Mouse (Mus musculus) kidney, adult 2 months (tissue): ENCODE data around the gene Fam90a1a. TPM values are rescaled to one million over a fixed set of nuclear protein-coding genes. Genes with fewer than 3 reads are reported as not detected.
A peak's percentile ranks its signal among the peaks of the same experiment; 100 is the strongest.

Experiments
- DNase-seq: peaks from one replicate; pipeline ENCODE4 v3.0.0; 2021
- H3K27ac ChIP-seq: fragments of 200-500 bp; 2 replicates; pipeline ENCODE4 v1.5.1; 2012; ENCODE audit warnings: low read depth, low read length, control low read depth, inconsistent platforms; ENCODE audit not compliant: insufficient read depth
- H3K27me3 ChIP-seq: fragments of 200-500 bp; replicated peaks from 2 replicates; pipeline ENCODE4 v1.6.1; 2012; ENCODE audit warnings: mild to moderate bottlenecking, moderate library complexity, low read length, inconsistent platforms; ENCODE audit not compliant: control insufficient read depth, insufficient read depth
- H3K36me3 ChIP-seq: fragments of 200-500 bp; 2 replicates; pipeline ENCODE4 v1.6.1; 2012; ENCODE audit warnings: mild to moderate bottlenecking, moderate library complexity, low read length, inconsistent platforms; ENCODE audit not compliant: control insufficient read depth, insufficient read depth
- H3K4me1 ChIP-seq: fragments of 200-500 bp; 2 replicates; pipeline ENCODE4 v1.6.1; 2011; ENCODE audit warnings: low read length; ENCODE audit not compliant: control insufficient read depth, insufficient read depth
- H3K4me3 ChIP-seq: fragments of 200-500 bp; 2 replicates; pipeline ENCODE4 v1.5.1; 2011; ENCODE audit warnings: mild to moderate bottlenecking, low read depth, low read length, control low read depth; ENCODE audit not compliant: insufficient read depth
- CTCF ChIP-seq: fragments of 200-500 bp; conservative IDR thresholded peaks from 2 replicates; pipeline ENCODE4 v1.5.1; 2011; ENCODE audit warnings: low read depth, mild to moderate bottlenecking, control low read depth, low read length, moderate library complexity, mixed read lengths; ENCODE audit not compliant: insufficient read depth, insufficient read length
- POLR2A ChIP-seq: fragments of 200-500 bp; IDR thresholded peaks from one replicate; pipeline ENCODE4 v1.6.1; 2011; ENCODE audit warnings: low read depth, low read length, control low read depth
- WGBS: fragments of 180-500 bp; shearing (Covaris S2); methylation state at CpG from one replicate; pipeline ENCODE4 v1.1.7; 2018; 5-methylcytosine and 5-hydroxymethylcytosine counted together
- polyA plus RNA-seq: library from polyadenylated mRNA; depleted of rRNA; stranded (reverse); fragments of >200 nt; gene quantifications from 2 replicates; pipeline ENCODE4 v1.2.3, GENCODE M21; 2012

The Fam90a1a gene
- polyA plus RNA-seq, 1 experiment, result 0.05 TPM

DNA sequence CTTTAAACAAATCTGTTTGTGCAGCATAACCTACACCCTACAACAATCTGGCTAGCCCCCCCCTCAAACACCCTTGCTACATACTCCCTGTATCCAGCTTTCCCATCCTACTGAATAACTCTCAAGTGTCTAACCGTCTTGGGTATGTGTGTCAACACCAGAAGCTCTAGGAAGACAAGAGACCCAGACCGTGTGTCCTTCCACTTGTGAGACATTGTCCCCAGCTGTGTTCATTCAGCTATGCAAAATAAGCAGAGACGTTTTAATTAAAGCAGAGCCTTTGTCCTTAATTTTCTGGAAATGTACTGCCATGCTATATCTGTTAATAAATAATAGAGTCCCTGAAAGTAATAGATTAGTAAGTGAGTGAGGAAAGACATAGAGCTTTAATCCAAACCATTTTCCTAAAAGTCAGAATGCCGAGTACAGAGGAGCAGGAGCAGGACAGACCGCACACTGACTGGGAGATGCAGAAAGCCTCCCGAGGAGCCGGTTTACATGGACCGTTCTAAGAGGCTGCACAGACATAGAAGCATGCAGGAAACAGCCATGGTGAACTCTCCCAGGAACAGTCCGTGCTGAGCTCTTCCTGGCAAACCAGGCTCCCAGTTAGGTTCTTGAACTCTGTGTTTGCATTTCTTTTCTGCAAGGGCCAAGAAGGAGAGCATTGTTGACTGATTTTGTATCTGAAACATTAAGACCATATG is 11.1 kb upstream of the Fam90a1a start:
- peaks cover 6% of the 10 kb centered on the region for H3K4me1 ChIP-seq
- no peaks in the 10 kb centered on the region for H3K27me3 ChIP-seq
- WGBS, result 33% methylated on average over 9 of the region's 9 CpGs
- TF ChIP-seq POLR2A, result no peak
- no peak for TF ChIP-seq CTCF
- no peak overlapping the region for H3K27ac ChIP-seq
- no peak overlapping the region for H3K4me3 ChIP-seq
- no peaks in the 10 kb centered on the region for H3K36me3 ChIP-seq
- DNase-seq, result peak; percentile 26

- H3K4me1 ChIP-seq, result no peaks in the 10 kb centered on the region
- H3K27me3 ChIP-seq, result no peaks in the 10 kb centered on the region
- DNase-seq, result peak; percentile 51
- no peak overlapping the region for H3K27ac ChIP-seq
- 5% methylated on average over 9 of the region's 9 CpGs for WGBS
- H3K4me3 ChIP-seq, result no peak overlapping the region
- H3K36me3 ChIP-seq, result no peaks in the 10 kb centered on the region
- TF ChIP-seq CTCF (peak; percentile 68), POLR2A (no peak)
Observed at GRCm38 (mm10) chr8:21955321-21955720, 3.2 kb upstream of the Fam90a1a start.

- Histone ChIP-seq H3K27me3 (no peaks in the 10 kb centered on the region), H3K4me1 (no peaks in the 10 kb centered on the region), H3K36me3 (no peaks in the 10 kb centered on the region), H3K27ac (no peak overlapping the region), H3K4me3 (no peak overlapping the region)
- 80% methylated on average over 3 of the region's 3 CpGs for WGBS
- no peak for DNase-seq
- TF ChIP-seq CTCF (no peak), POLR2A (no peak)
Observed at GRCm38 (mm10) chr8:21956336-21956735, 2.2 kb upstream of the Fam90a1a start.

DNA sequence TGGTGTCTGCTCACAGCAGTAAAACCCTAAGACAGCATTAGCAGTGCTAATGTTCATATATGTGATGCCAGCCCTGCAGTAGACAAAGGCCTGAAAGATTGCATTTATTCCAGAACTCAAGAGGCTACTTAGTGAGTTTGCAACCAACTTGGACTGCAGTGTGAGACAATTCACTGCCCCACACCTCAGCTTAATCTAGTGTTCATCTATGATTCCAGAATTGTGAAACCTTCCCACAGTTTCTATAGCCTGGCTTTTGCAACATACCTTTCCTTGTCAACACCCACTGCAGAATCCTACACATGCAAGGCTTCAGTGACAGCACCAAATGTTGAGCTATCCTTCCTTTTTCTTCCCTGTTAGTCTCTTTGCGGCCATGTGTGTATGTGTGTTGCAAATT is 8.1 kb downstream of the Fam90a1a start:
- 71% methylated on average over 1 of the region's 1 CpGs for WGBS
- Histone ChIP-seq H3K4me3 (no peak overlapping the region), H3K4me1 (no peaks in the 10 kb centered on the region), H3K36me3 (no peaks in the 10 kb centered on the region), H3K27ac (no peak overlapping the region), H3K27me3 (no peaks in the 10 kb centered on the region)
- no peak for DNase-seq
- no peak for TF ChIP-seq POLR2A

- no peaks in the 10 kb centered on the region for H3K27me3 ChIP-seq
- WGBS, result 89% methylated on average over 3 of the region's 3 CpGs
- H3K27ac ChIP-seq, result no peak within 1 kb of the TSS
- TF ChIP-seq POLR2A, result no peak
- TF ChIP-seq CTCF, result no peak
- no peak within 1 kb of the TSS for H3K4me3 ChIP-seq
- no peaks in the 10 kb centered on the region for H3K4me1 ChIP-seq
- H3K36me3 ChIP-seq, result no peaks in the 10 kb centered on the region
- DNase-seq, result no peak
Observed at GRCm38 (mm10) chr8:21969475-21969874, 11.0 kb downstream of the Fam90a1a start, which contains the start of gene Ccdc70. Gene Ccdc70, plus strand, starts transcription at chr8:21969775.

DNA sequence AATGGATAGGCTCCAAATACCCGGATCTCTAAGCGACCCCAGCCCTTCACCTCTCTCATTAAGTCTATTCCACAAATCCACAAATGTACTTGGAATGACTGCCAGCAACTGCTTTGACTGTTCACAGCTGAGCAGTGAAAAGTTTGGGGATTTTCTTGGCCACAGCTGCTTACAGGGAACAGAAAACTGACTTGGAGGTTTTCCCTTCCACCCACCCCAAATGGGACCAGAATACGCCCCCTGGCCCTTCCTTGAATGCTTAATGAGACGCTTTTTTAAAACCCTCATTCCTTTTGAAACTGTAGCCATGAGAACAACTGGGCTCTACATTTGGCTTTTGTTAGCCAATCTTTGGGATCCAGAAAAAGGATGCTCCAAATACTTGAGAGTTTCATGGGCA is 19.7 kb downstream of the Fam90a1a start:
- Histone ChIP-seq H3K36me3 (no peaks in the 10 kb centered on the region), H3K27me3 (no peaks in the 10 kb centered on the region), H3K4me1 (no peaks in the 10 kb centered on the region), H3K27ac (no peak overlapping the region), H3K4me3 (no peak overlapping the region)
- no peak for TF ChIP-seq CTCF
- TF ChIP-seq POLR2A, result no peak
- DNase-seq, result no peak
- 61% methylated on average over 4 of the region's 4 CpGs for WGBS

- Histone ChIP-seq H3K4me1 (no peaks in the 10 kb centered on the region), H3K27ac (no peak overlapping the region), H3K36me3 (no peaks in the 10 kb centered on the region), H3K4me3 (no peak overlapping the region), H3K27me3 (no peaks in the 10 kb centered on the region)
- DNase-seq, result peak; percentile 27
- peak; percentile 50 for TF ChIP-seq CTCF
- no peak for TF ChIP-seq POLR2A
- WGBS, result 64% methylated on average over 8 of the region's 8 CpGs
Observed at GRCm38 (mm10) chr8:21981664-21982337, 23.3 kb downstream of the Fam90a1a start.
